Mouse (Mus musculus) kidney, adult 10 weeks (tissue): ENCODE measurements around the gene Socs4. TPM values are rescaled to one million over a fixed set of nuclear protein-coding genes. Genes with fewer than 3 reads are reported as not detected.

ENCODE experiments used
- polyA plus RNA-seq: library from polyadenylated mRNA; stranded (reverse); fragments of 350-450 nt; fragmentation: Illumina TruSeq; extraction: RNeasy Lipid Tissue Mini Kit (QIAGEN cat#74804); gene quantifications from one replicate; pipeline ENCODE4 v1.2.3, GENCODE M21; 2014; ENCODE audit warnings: low read depth, low replicate concordance

Socs4 gene
- 38.7 TPM for polyA plus RNA-seq

DNA sequence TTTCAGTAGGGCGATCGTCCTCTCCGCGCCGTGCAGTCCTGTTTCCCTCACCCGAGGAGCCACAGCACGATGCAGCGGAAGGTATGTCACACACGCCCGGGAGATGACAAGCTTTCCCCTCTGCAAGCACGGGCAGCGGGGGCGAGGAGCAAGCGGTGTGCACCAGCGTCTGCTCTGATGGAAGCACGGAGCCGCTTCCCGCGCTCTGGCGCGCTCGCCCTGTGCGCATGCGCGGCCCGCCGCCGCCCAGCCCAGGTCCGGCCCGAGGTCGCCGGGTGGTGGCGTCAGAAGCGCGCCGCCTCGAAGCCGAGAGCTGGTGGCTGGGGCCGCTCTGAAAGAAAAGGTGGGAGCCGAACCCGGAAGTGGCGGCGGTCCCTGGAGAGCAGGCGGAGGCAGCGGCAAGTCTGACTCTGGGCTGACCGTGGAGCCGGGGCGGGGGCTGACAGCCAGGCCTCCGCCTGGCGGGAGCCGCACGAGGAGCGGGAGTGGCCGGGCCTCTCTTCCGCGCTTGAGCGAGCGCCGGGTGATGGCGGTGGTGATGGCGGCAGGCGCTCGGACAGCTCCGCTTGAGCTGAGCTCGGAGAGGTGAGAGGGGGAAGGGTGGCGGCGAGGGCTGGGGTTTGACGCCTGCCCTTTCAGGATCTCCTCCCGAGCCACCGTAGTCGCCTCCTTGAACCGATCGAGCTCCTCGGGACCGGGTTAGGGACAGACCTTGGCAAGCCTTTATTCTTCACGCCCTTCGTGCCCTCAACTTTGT lies at the start of gene Socs4, which contains the start of gene Wdhd1:
TSS of gene Socs4 (plus strand) at position 295 of the 757 bp plus-strand sequence.
TSS of gene Wdhd1 (minus strand) at position 221 of the 757 bp plus-strand sequence.

DNA sequence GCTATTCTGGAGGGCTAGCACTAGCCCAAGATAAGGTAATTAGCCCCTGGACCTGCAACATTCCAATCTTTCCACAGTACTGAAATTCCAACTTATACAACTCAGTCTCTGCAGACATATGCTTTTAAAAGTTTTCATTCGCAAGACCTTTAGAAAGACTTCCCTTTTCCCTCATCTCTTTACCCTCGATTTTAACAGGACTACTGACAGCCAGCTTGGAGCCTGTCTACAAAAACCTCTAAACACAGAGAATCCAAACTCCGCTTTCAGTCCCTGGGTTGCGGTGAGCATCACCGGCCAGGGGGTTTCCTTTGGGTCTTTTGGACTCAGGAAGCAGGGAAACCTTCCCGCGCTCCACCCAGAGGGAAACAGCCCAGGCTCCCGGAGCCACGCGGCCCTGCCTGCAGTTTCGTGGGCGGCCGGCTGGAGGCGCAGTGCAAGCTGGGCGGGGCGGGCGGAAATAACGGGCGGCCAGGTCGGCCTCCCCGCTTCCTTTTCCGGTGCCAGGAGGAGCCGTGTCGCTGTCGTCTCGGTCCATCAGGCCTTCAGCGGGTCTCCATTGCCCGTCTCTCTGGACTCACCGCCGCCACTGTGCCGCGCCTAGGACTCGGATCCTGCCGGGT lies 21.2 kb downstream of the Socs4 start, which contains the start of gene Mapk1ip1l:
TSS of gene Mapk1ip1l (plus strand) at position 482 of the 623 bp plus-strand sequence.

Other genes starting within 250 kb of the Socs4 start
- gene Gch1, start 87.5 kb upstream of the Socs4 start, polyA plus RNA-seq = 1.5 TPM
- gene Wdhd1, start 74 bp upstream of the Socs4 start, polyA plus RNA-seq = 2.8 TPM
- gene Mapk1ip1l, start 21.3 kb downstream of the Socs4 start, polyA plus RNA-seq = 60.7 TPM
- gene Lgals3, start 90.8 kb downstream of the Socs4 start, polyA plus RNA-seq = 30.9 TPM
- gene Dlgap5, start 141.5 kb downstream of the Socs4 start, polyA plus RNA-seq = 1.0 TPM
- 5.3 TPM for gene Fbxo34, start 173.5 kb downstream of the Socs4 start, polyA plus RNA-seq